Mouse (Mus musculus) limb, embryonic 12.5 days (tissue): ENCODE data around the gene Il15ra. TPM values are rescaled to one million over a fixed set of nuclear protein-coding genes. Genes with fewer than 3 reads are reported as not detected.

ENCODE experiments used
- ATAC-seq: fragments of 200-750 bp; cut with Nextera tagmentation; 2 replicates; pipeline ENCODE4 v1.8.0; 2017; ENCODE audit warnings: low read depth, moderate TSS enrichment; ENCODE audit not compliant: insufficient number of reproducible peaks, insufficient read depth, low FRiP score, low TSS enrichment
- H3K27ac ChIP-seq: fragments of 300-500 bp; sonication (generic); 2 replicates; pipeline ENCODE4 v1.5.1; 2016; ENCODE audit warnings: mild to moderate bottlenecking, moderate library complexity
- H3K27me3 ChIP-seq: fragments of 300-500 bp; sonication (generic); 2 replicates; pipeline ENCODE4 v1.6.1; 2016; ENCODE audit warnings: mild to moderate bottlenecking, moderate library complexity
- H3K36me3 ChIP-seq: fragments of 300-500 bp; sonication (generic); 2 replicates; pipeline ENCODE4 v1.6.1; 2016; ENCODE audit warnings: mild to moderate bottlenecking, moderate library complexity
- H3K4me1 ChIP-seq: fragments of 300-500 bp; sonication (generic); replicated peaks from 2 replicates; pipeline ENCODE4 v1.6.1; 2016
- H3K4me2 ChIP-seq: fragments of 300-500 bp; sonication (generic); 2 replicates; pipeline ENCODE4 v1.6.1; 2016; ENCODE audit warnings: mild to moderate bottlenecking, moderate library complexity
- H3K4me3 ChIP-seq: fragments of 300-500 bp; sonication (generic); replicated peaks from 2 replicates; pipeline ENCODE4 v1.5.1; 2016; ENCODE audit warnings: mild to moderate bottlenecking
- H3K9ac ChIP-seq: fragments of 300-500 bp; sonication (generic); replicated peaks from 2 replicates; pipeline ENCODE4 v1.6.1; 2016; ENCODE audit warnings: mild to moderate bottlenecking, moderate library complexity
- H3K9me3 ChIP-seq: fragments of 300-500 bp; sonication (generic); 2 replicates; pipeline ENCODE4 v1.6.1; 2016; ENCODE audit warnings: mild to moderate bottlenecking, moderate library complexity
- WGBS: fragments of 180-500 bp; shearing (Covaris S2); methylation state at CpG from one replicate; pipeline ENCODE4 v1.1.7; 2016; 5-methylcytosine and 5-hydroxymethylcytosine counted together
- polyA plus RNA-seq: library from polyadenylated mRNA; unstranded; fragments of >200 nt; fragmentation: Nextera tagmentation; extraction: Ambion mirVana; gene quantifications from 2 replicates; pipeline ENCODE4 v1.2.1, GENCODE M21; 2016

The Il15ra gene
- polyA plus RNA-seq = 0.50 and 0.88 TPM in 2 replicates

DNA sequence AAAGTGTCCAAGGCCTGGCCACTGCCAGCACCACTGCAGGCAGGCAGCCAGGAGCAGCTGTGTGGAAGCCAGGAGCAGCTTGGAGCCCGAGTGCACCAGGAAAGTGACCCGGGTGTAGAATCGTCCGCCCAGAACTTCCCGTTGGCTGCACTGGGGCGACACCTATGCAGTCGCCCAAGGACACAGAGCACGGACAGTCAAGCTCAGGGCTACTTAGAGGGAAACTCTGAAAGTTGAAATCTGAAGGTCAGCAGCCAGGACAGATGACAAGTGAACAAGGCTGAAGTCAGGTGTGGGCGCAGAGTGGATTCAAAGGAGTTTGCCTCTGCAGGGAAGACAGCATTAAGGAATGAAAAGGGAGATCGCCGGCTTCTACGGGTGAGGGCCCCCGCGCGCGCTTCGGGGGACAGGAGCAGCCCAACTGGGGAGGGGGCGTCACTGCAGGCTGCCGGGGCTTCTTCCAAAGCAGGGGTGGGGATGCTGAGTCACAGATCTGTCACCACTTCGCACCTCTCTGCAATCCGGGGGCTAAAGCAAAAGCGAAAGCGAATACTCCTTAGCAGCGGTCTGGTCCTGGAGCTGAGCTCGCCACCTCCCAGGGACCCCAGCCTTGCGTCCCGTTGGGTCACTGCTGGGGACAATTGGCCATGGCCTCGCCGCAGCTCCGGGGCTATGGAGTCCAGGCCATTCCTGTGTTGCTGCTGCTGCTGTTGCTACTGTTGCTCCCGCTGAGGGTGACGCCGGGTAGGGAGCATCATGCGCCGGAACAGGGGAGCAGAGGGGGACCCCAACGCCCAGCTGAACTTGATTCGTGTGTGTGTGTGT lies at the start of gene Il15ra:
Gene Il15ra, plus strand, starts transcription at position 90 of the 825 bp plus-strand sequence.
- peaks cover 6% of the 10 kb centered on the region for H3K4me1 ChIP-seq
- H3K4me2 ChIP-seq = peak within 1 kb of the TSS; percentile 98
- under 1% methylated on average over 37 of the region's 37 CpGs for WGBS
- H3K4me3 ChIP-seq = peak within 1 kb of the TSS; percentile 64
- peaks cover 48% of the 10 kb centered on the region for H3K27me3 ChIP-seq
- H3K27ac ChIP-seq = no peak within 1 kb of the TSS
- H3K9me3 ChIP-seq = no peaks in the 10 kb centered on the region
- peak; percentile 63 for ATAC-seq
- H3K36me3 ChIP-seq = no peaks in the 10 kb centered on the region
- peak within 1 kb of the TSS; percentile 64 for H3K9ac ChIP-seq

DNA sequence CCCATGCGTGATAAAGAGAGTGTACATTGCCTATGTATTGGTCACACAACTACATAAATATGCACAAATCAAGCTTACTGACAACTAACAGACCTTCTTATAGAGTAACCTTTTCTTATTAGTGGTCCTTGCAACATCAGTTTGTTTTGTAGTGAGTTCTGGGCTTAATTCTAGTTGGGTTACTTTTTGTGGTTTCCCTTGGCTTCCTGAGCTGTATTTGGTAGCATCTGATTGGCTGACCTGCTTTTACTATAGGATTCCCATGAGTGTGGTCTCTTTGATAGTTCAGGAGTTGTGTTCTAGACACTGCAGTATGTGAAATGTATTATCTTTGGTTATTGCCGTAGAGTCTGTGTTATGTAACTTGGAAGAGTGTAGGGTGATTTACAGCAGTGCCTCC lies 47.5 kb upstream of the Il15ra start:
- WGBS = 80% methylated on average over 2 of the region's 2 CpGs

DNA sequence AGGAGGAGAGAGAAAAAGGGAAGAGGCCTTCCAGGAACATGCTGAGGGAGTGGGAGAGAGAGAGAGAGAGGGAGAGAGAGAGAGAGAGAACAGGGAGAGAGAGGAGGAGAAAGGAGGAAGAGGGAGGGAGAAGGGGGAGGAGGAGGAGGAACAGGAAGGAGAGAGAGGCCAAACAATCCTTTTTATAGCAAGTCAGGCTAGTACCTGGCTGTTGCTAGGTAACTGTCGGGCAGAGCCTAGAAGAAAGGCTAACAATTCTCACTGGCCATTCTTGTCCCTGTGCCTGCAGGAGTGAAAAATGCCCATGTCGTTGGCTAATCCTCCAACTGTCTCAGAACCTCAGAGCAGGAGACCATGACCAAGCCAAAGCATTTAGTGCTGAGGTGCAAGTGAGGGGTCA lies 45.8 kb upstream of the Il15ra start:
- H3K27me3 ChIP-seq = no peaks in the 10 kb centered on the region
- H3K27ac ChIP-seq = no peak overlapping the region
- no peak overlapping the region for H3K4me2 ChIP-seq
- H3K9me3 ChIP-seq = no peaks in the 10 kb centered on the region
- no peak for ATAC-seq
- no peak overlapping the region for H3K9ac ChIP-seq
- no peak overlapping the region for H3K4me3 ChIP-seq
- H3K4me1 ChIP-seq = no peaks in the 10 kb centered on the region
- WGBS = 36% methylated on average over 2 of the region's 2 CpGs
- H3K36me3 ChIP-seq = no peaks in the 10 kb centered on the region

More for the DNA sequence above, 47.5 kb upstream of the Il15ra start:
- no peaks in the 10 kb centered on the region for H3K36me3 ChIP-seq
- ATAC-seq = no peak
- H3K4me2 ChIP-seq = no peak overlapping the region
- H3K27me3 ChIP-seq = no peaks in the 10 kb centered on the region
- H3K4me1 ChIP-seq = no peaks in the 10 kb centered on the region
- no peak overlapping the region for H3K27ac ChIP-seq
- no peaks in the 10 kb centered on the region for H3K9me3 ChIP-seq
- no peak overlapping the region for H3K4me3 ChIP-seq
- H3K9ac ChIP-seq = no peak overlapping the region

DNA sequence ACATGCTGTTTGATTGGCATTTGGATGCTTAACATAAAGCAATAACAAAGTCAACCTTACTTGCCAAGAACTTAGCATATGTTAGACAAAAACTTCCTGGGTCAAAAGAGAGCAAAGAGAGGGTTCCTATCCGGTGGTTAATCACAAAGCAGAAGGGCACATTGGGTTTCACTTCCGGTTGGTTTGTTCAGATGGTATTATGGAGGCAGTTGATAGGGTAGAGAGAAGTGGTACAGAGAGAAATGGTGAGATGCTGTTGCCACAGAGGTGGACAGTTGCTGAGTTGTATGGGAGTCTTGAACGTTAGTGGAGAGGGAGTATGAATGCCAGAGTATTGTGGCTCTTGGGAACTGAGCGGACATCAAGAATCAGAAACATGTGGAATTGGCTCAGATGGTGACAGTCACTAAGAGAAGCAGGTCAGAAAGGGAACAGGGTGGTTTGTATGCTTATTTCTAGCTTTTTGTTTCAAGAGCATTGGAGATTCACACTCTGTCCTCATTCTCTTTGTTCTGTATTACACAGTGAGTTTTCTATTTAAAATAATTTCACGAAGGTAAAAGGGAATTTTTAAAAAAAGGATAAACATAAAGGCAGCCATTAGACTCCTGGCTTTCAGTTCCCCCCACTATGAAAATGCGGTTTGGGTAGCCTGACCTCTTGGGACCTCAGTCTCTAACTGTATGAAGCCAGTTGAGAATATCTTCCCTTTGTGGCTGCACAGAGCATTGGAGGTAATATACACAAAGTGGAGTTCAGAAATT lies 42.8 kb upstream of the Il15ra start:
- no peak for ATAC-seq
- Histone ChIP-seq H3K36me3 (no peaks in the 10 kb centered on the region), H3K9ac (no peak overlapping the region), H3K27me3 (no peaks in the 10 kb centered on the region), H3K4me2 (no peak overlapping the region), H3K4me1 (no peaks in the 10 kb centered on the region), H3K9me3 (0 out of 2 replicates have a peak, but pooled peaks cover 4% of the 10 kb centered on the region), H3K4me3 (no peak overlapping the region), H3K27ac (no peak overlapping the region)
- WGBS = 81% methylated on average over 6 of the region's 6 CpGs

DNA sequence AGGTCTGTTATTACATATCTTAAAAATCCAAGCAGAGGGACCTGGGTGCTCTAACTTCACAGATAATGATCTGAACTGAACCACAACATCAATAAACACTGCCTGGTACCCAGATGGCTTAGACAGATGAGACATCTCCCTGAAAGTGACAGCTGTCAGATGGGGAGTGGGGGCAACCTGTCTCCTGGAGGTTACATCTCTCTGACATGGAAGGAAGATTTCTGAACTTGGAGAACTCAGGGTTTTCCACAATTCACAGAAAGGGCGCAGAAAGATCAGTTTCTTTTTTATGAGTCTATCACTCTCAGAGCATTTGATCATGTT lies 42.2 kb upstream of the Il15ra start:
- no peak for ATAC-seq
- WGBS = 94% methylated on average over 1 of the region's 1 CpGs
- 0 out of 2 replicates have a peak, but pooled peaks cover 4% of the 10 kb centered on the region for H3K9me3 ChIP-seq
- no peak overlapping the region for H3K27ac ChIP-seq
- no peak overlapping the region for H3K4me2 ChIP-seq
- no peaks in the 10 kb centered on the region for H3K27me3 ChIP-seq
- no peaks in the 10 kb centered on the region for H3K4me1 ChIP-seq
- H3K4me3 ChIP-seq = no peak overlapping the region
- no peaks in the 10 kb centered on the region for H3K36me3 ChIP-seq
- H3K9ac ChIP-seq = no peak overlapping the region

DNA sequence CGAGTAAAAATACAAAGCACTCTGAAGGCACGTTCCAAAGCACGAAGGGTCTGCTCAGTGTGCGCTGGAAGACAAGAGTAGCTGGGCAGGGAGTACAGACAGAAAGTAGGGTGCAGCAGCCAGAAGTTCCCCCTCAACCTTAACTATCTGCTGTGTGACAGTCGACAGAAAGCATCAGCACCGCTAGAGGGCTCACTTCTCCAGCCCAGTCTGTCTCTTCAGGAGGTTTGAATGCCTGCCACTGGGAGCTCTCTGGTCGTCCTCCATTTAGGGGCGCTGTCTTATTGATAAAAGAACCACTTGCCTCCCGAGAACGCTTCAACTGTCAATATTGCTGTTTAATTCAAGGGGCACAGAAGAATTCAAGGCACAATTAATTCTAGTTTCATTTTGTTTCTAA lies 41.1 kb upstream of the Il15ra start:
- H3K4me2 ChIP-seq = peak overlapping the region; percentile 32
- 4% methylated on average over 10 of the region's 10 CpGs for WGBS
- H3K4me3 ChIP-seq = no peak overlapping the region
- 0 out of 2 replicates have a peak, but pooled peaks cover 4% of the 10 kb centered on the region for H3K9me3 ChIP-seq
- H3K9ac ChIP-seq = no peak overlapping the region
- no peaks in the 10 kb centered on the region for H3K27me3 ChIP-seq
- no peak for ATAC-seq
- no peaks in the 10 kb centered on the region for H3K4me1 ChIP-seq
- no peaks in the 10 kb centered on the region for H3K36me3 ChIP-seq
- H3K27ac ChIP-seq = no peak overlapping the region

DNA sequence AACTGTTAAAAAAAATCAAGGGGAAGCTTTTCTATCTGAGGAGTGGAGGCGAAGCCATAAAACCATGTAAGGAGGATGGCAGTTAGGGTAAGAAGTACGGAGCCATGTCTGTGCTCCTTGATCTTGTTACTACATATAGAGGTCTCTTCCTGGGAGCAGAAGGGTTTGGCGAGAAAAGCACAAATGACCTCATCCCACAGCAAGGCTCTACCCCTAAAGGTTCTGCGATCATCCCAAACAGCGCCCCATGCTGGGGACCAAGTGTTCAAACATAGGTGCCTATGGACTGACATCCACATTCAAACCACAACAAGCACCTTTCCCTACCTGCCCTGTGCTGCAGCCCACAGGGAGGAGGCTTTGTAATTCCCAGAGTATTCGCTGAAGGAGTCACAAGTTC lies 40.7 kb upstream of the Il15ra start:
- no peak for ATAC-seq
- H3K4me2 ChIP-seq = peak overlapping the region; percentile 32
- no peak overlapping the region for H3K27ac ChIP-seq
- 0 out of 2 replicates have a peak, but pooled peaks cover 4% of the 10 kb centered on the region for H3K9me3 ChIP-seq
- no peaks in the 10 kb centered on the region for H3K36me3 ChIP-seq
- H3K27me3 ChIP-seq = no peaks in the 10 kb centered on the region
- H3K4me3 ChIP-seq = no peak overlapping the region
- no peaks in the 10 kb centered on the region for H3K4me1 ChIP-seq
- no peak overlapping the region for H3K9ac ChIP-seq
- WGBS = 43% methylated on average over 6 of the region's 6 CpGs

DNA sequence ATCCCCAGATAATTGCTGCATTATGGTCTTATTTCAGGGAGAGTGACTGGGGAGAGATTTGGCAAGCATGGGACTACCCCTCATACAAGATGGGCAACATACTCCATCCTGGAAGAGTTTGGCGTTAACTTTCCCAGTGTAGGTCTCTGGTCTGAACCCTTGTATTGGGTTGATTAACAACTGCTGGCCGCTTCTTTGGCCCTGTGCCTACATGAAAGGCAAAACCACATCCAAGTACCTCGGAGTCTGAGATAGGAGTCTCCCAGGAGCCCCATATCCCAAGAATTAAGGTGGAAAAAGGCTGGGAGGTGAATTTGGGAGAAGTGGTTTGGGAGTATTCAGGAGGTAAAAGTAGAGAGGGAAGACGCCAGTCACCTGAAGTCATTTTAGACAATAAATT lies 40.3 kb upstream of the Il15ra start:
- H3K9ac ChIP-seq = no peak overlapping the region
- ATAC-seq = no peak
- 0 out of 2 replicates have a peak, but pooled peaks cover 4% of the 10 kb centered on the region for H3K9me3 ChIP-seq
- H3K36me3 ChIP-seq = no peaks in the 10 kb centered on the region
- no peak overlapping the region for H3K4me3 ChIP-seq
- 87% methylated on average over 4 of the region's 4 CpGs for WGBS
- H3K4me2 ChIP-seq = no peak overlapping the region
- no peaks in the 10 kb centered on the region for H3K27me3 ChIP-seq
- H3K4me1 ChIP-seq = no peaks in the 10 kb centered on the region
- no peak overlapping the region for H3K27ac ChIP-seq

DNA sequence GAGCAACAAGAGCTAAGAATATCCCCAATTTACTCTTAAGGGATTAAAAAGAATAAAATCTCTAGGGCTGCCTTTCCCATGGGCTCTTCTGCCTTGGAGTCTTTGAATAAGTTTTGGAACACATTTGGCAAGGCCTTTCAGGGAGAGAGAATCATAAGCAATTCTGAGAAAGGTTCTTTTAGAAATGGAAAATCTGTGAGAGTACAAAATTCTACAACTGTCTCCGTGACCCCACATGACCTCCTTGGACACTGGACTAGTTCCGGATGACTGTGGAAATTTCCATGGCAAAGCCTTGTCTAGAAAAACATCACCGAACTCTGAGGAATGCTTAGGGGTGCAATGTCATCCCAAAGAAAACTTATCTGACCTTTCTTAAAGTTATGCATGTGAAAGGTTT lies 39.8 kb upstream of the Il15ra start:
- no peak overlapping the region for H3K4me2 ChIP-seq
- WGBS = 91% methylated on average over 3 of the region's 3 CpGs
- H3K27ac ChIP-seq = no peak overlapping the region
- H3K9ac ChIP-seq = no peak overlapping the region
- ATAC-seq = no peak
- no peaks in the 10 kb centered on the region for H3K27me3 ChIP-seq
- no peaks in the 10 kb centered on the region for H3K4me1 ChIP-seq
- no peaks in the 10 kb centered on the region for H3K36me3 ChIP-seq
- no peak overlapping the region for H3K4me3 ChIP-seq
- 0 out of 2 replicates have a peak, but pooled peaks cover 4% of the 10 kb centered on the region for H3K9me3 ChIP-seq

DNA sequence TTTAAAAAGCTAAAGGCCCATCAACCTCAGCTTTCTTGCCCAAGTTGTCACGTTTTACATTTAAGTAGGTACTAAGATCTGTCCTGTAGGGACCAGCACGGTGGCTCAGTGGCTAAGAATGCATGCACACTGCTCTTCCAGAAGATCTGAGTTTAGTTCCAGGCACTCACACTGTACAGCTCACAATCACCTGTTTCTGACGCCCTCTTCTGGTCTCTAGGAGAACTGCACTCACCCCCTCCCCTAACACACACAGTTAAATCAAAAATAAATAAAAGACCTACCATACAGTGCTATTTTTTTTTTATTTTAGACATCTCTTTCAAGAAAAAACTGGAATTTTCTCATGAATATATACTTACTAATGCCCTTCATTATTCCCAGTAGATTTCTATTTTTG lies 32.9 kb upstream of the Il15ra start:
- WGBS = 24% methylated on average over 3 of the region's 3 CpGs
- H3K4me3 ChIP-seq = no peak overlapping the region
- H3K36me3 ChIP-seq = no peaks in the 10 kb centered on the region
- ATAC-seq = no peak
- no peaks in the 10 kb centered on the region for H3K4me1 ChIP-seq
- H3K27me3 ChIP-seq = no peaks in the 10 kb centered on the region
- H3K4me2 ChIP-seq = no peak overlapping the region
- H3K9me3 ChIP-seq = peaks cover 7% of the 10 kb centered on the region; the same call in 1 of the 2 replicates
- H3K9ac ChIP-seq = no peak overlapping the region
- no peak overlapping the region for H3K27ac ChIP-seq

DNA sequence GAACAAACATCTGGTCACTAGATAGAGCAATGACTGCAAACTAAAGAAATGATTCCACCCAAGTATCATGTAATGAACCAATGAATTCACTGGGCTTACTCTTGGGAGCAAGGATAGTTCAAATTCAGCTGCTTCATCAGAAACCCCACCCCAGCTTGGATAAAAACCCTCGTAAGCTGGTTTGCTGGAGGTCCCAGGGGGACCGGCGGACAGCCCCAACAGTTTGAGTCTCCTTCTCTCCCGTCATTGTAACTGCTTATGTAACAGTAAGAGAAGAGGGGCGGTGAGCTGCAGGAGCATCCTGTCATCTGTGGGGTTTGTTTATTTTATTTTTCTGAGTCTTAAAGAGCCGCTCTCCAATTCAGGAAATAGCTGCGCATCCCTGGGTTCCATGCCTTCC lies 25.5 kb upstream of the Il15ra start:
- Histone ChIP-seq H3K27ac (no peak overlapping the region), H3K9ac (no peak overlapping the region), H3K36me3 (no peaks in the 10 kb centered on the region), H3K4me3 (no peak overlapping the region), H3K27me3 (no peaks in the 10 kb centered on the region), H3K9me3 (no peaks in the 10 kb centered on the region), H3K4me1 (no peaks in the 10 kb centered on the region), H3K4me2 (no peak overlapping the region)
- WGBS = 81% methylated on average over 7 of the region's 7 CpGs
- no peak for ATAC-seq
